Mouse (Mus musculus) heart, adult 2 months (tissue): Measurements from ENCODE around the gene Cyth4.

Experiments
- CTCF ChIP-seq: fragments of 200-600 bp; IDR thresholded peaks from 2 replicates; pipeline ENCODE4 v1.8.1; 2022; ENCODE audit warnings: antibody characterized with exemption, mild to moderate bottlenecking, moderate library complexity
- EP300 ChIP-seq: fragments of 200-500 bp; IDR thresholded peaks from 2 replicates; pipeline ENCODE4 v1.6.1; 2011; ENCODE audit warnings: low read depth, low read length, control low read depth; ENCODE audit not compliant: insufficient read depth

DNA sequence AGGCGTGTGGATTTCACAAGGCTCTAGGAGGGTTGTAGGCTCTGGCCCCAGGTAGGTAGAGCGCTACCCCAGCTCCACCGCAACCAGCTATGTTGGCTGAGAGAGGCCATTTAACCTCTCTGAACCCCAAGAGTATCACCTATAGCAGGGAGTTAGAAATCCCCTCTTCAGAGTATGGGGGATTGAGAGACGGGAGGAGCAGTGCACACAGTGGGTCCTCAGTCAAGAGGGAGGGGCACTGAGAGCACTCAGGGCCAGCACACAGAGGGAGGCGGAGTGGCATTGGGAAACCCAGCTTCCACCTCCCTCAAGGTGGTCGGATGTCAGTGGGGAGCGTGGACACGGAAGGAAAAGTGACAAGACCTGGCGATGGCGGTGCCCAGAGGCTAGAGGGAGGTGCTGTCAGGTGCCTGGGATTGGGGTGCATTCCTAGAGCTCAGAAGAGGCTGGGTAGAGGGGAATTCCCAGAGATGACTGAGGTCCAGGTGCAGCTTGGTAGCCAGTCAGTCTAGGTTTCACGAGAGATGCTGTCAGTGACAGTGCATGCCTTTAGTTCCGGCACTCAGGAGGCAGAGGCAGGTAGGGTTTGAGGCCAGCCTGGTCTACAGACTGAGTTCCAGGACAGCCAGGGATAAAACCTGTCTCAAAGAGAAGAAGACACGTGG, 2.8 kb downstream of the Cyth4 start:
- TF ChIP-seq CTCF (no peak), EP300 (no peak)
